Mouse (Mus musculus): ENCODE measurements around the gene Trmt13. TPM values are rescaled to one million over a fixed set of nuclear protein-coding genes. Genes with fewer than 3 reads are reported as not detected.

Trmt13 gene
- polyA plus RNA-seq, 1 experiment from 2014 or later: 30.3 TPM

Other genes with a start within 250 kb of the Trmt13 start
- gene Cdc14a, start 190.6 kb downstream of the Trmt13 start, polyA plus RNA-seq (2015; fragmentation: Nextera tagmentation; extraction: Ambion mirVana): 6.8 and 7.0 TPM in 2 replicates
- 115 and 120 TPM in 2 replicates for gene Rtca, start 106.4 kb downstream of the Trmt13 start, polyA plus RNA-seq (2015; fragmentation: Nextera tagmentation; extraction: Ambion mirVana)
- gene Dbt, start 101.5 kb downstream of the Trmt13 start, polyA plus RNA-seq (2015; fragmentation: Nextera tagmentation; extraction: Ambion mirVana): 11.8 and 12.9 TPM in 2 replicates
- 0.48 and 0.53 TPM in 2 replicates for gene Lrrc39, start 51.6 kb downstream of the Trmt13 start, polyA plus RNA-seq (2015; fragmentation: Nextera tagmentation; extraction: Ambion mirVana)
- 18.6 and 21.6 TPM in 2 replicates for gene Sass6, start 19.6 kb downstream of the Trmt13 start, polyA plus RNA-seq (2015; fragmentation: Nextera tagmentation; extraction: Ambion mirVana)
- 62.6 and 63.3 TPM in 2 replicates for gene Mfsd14a, start 48.1 kb upstream of the Trmt13 start, polyA plus RNA-seq (2015; fragmentation: Nextera tagmentation; extraction: Ambion mirVana)
- 0.68 and 2.6 TPM in 2 replicates for gene Gm43191, start 66.7 kb upstream of the Trmt13 start, polyA plus RNA-seq (2015; fragmentation: Nextera tagmentation; extraction: Ambion mirVana)
- gene Slc35a3, start 98.2 kb upstream of the Trmt13 start, polyA plus RNA-seq (2015; fragmentation: Nextera tagmentation; extraction: Ambion mirVana): 6.1 and 7.6 TPM in 2 replicates
- gene Agl, start 193.6 kb upstream of the Trmt13 start, polyA plus RNA-seq (2015; fragmentation: Nextera tagmentation; extraction: Ambion mirVana): 16.5 and 17.3 TPM in 2 replicates
- gene Frrs1, start 244.9 kb upstream of the Trmt13 start, polyA plus RNA-seq (2015; fragmentation: Nextera tagmentation; extraction: Ambion mirVana): 3.4 and 3.9 TPM in 2 replicates